Mouse (Mus musculus) right cerebral cortex, postnatal 10 days (tissue): ENCODE data around the gene Sgcb.
A peak's percentile ranks its signal among the peaks of the same experiment; 100 is the strongest.

Source experiments
- DNase-seq, 2 experiments: peaks; one replicate each; pipeline ENCODE4 v3.0.0; 2021; ENCODE audit warnings: low spot score in 2 of 2

Sgcb gene

GRCm38 (mm10) chr5:73633141-73633540 is 14.4 kb downstream of the Sgcb start:
- DNase-seq = peak; percentile 84 to 88

- DNase-seq = no peak
Observed at GRCm38 (mm10) chr5:73632291-73632690, 15.3 kb downstream of the Sgcb start, which contains the start of gene Lrrc66. Gene Lrrc66, minus strand, starts transcription at chr5:73632526.

GRCm38 (mm10) chr5:73631001-73631558 is 16.5 kb downstream of the Sgcb start:
- no peak for DNase-seq

GRCm38 (mm10) chr5:73630141-73630540 is 17.4 kb downstream of the Sgcb start:
- DNase-seq = no peak

GRCm38 (mm10) chr5:73627991-73628390 is 19.6 kb downstream of the Sgcb start:
- no peak for DNase-seq

- DNase-seq = no peak
Observed at GRCm38 (mm10) chr5:73627559-73627958, 20.0 kb downstream of the Sgcb start.

- DNase-seq = no peak
Observed at GRCm38 (mm10) chr5:73626842-73627241, 20.7 kb downstream of the Sgcb start.

GRCm38 (mm10) chr5:73625505-73625904 is 22.1 kb downstream of the Sgcb start:
- DNase-seq = no peak

GRCm38 (mm10) chr5:73618969-73619368 is 28.6 kb downstream of the Sgcb start:
- no peak for DNase-seq

GRCm38 (mm10) chr5:73615211-73615610 is 32.4 kb downstream of the Sgcb start:
- DNase-seq = no peak

- no peak for DNase-seq
Observed at GRCm38 (mm10) chr5:73613296-73613695, 34.3 kb downstream of the Sgcb start.

- no peak for DNase-seq
Observed at GRCm38 (mm10) chr5:73611071-73611470, 36.5 kb downstream of the Sgcb start.

GRCm38 (mm10) chr5:73604964-73605363 is 42.6 kb downstream of the Sgcb start:
- no peak for DNase-seq

GRCm38 (mm10) chr5:73604542-73604941 is 43.0 kb downstream of the Sgcb start:
- DNase-seq = no peak

GRCm38 (mm10) chr5:73602865-73603264 is 44.7 kb downstream of the Sgcb start:
- DNase-seq = no peak

- DNase-seq = peak; percentile 53 to 70
Observed at GRCm38 (mm10) chr5:73601361-73601763, 46.2 kb downstream of the Sgcb start.

- no peak for DNase-seq
Observed at GRCm38 (mm10) chr5:73599991-73600390, 47.6 kb downstream of the Sgcb start.

GRCm38 (mm10) chr5:73598943-73599695 is 48.5 kb downstream of the Sgcb start:
- DNase-seq = peak; percentile 47 to 62

GRCm38 (mm10) chr5:73587119-73587518 is 60.5 kb downstream of the Sgcb start:
- no peak for DNase-seq

GRCm38 (mm10) chr5:73586597-73586996 is 61.0 kb downstream of the Sgcb start:
- DNase-seq = no peak

GRCm38 (mm10) chr5:73585212-73586115 is 62.1 kb downstream of the Sgcb start:
- DNase-seq = peak in 1 of 2 experiments; percentile 50

- DNase-seq = peak in 1 of 2 experiments; percentile 29
Observed at GRCm38 (mm10) chr5:73584011-73584410, 63.6 kb downstream of the Sgcb start.
